Mouse (Mus musculus): Measurements from ENCODE around the gene Olfr771. TPM values are rescaled to one million over a fixed set of nuclear protein-coding genes. Genes with fewer than 3 reads are reported as not detected.

Olfr771 gene
- polyA plus RNA-seq (2012; ENCODE audit: low replicate concordance): not detected in 2 replicates

DNA sequence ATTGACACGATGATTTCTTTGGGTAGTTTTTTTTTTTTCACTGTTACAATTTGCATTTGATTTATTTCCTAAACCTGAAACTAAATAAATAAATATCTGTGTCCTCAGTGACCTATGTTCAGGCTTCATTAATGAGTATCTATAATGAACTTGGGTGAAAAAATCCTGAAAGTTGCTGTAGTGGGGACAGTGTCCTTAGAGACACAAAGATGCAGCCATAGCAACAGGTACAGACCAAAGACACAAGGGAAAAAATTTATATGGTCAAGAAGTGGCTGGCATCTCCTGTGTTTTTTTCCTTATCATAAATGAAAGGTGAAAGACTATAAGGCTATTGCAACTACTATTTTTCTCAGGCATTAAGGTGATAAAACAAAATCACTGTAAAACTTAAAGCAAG, at the start of gene Olfr771:
Olfr771 (minus strand) TSS at position 101 of the 400 bp plus-strand sequence.

DNA sequence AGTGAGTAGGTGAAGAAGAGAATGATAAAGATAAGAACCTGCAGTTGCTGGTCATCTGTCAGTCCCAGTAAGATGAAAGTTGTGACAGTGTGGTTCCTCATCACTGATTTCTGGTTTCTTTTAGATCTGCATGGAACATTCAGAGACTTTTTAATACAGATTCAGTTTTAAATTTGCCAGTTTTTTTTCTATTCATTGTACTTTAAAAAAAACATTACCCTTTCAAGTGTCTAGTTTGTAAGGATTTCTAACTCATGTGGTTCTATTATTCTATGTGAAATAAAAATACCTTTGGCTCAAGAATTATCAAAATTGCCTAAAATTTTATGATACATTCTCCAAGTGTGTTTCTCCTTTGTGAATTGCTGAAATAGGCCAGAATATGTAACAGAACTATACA, 22.8 kb upstream of the Olfr771 start, which contains the start of gene Olfr773:
Olfr773 (minus strand) TSS at position 101 of the 400 bp plus-strand sequence.

DNA sequence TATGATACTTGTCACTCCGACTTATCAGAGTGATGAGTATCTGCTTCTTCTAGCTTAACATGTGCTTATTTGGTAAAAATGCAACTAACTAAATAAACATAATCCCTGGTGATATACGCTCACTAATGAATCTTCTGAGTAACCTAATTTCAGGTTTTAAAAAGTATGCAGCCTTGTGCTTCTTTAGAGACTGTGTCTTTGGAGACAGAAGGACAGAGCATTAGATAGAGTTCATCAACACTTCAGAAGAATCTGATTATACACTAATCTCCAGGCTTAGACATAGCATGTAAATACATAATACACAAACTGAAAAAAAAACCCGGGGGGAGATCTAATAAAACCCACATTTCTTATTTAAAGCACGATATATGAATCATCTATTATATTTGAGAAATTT, 13.3 kb upstream of the Olfr771 start, which contains the start of gene Olfr772:
Olfr772 (minus strand) TSS at position 101 of the 400 bp plus-strand sequence.

DNA sequence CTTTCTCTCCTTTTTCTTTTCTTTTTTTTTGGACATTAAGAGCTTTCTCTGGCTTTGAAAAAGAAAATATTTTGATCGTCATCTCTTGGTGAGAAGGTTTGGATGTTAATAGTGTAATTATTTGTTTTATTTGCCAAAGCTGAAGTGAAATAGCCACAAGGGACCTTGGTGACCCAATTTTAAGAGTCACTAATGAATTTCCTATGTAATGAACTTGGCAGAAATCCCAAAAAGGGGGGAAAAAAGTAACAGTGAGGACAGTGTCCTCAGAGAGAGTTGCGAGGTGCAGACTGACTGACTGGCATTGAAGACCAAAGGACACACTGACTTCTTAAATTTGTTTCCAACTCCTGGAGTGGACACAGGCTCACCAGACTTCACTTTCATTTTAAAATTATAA, 25.7 kb downstream of the Olfr771 start, which contains the start of gene Olfr770:
Olfr770 (minus strand) TSS at position 101 of the 400 bp plus-strand sequence.

DNA sequence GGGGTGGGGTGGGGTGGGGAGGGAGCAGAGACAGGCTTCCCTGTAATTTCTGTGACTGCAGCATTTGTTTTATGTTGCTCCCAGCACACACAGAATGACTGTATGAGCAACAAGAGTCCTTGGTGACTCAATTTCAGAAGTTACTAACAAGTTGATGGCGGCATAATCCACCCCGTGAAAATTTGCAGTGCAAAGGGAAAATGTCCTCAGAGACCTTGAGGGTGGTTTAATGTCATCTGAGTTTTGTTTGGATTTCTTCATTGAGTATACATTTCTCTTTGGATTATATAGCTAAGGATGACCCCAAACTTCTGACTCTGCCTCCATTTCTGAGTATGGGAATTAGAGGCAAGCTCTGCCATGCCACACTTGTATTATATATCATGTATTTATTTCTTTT, 46.8 kb downstream of the Olfr771 start, which contains the start of gene Olfr769:
Olfr769 (minus strand) TSS at position 101 of the 400 bp plus-strand sequence.

Other genes with a start within 250 kb of the Olfr771 start
- 11.4 and 14.3 TPM in 2 replicates for gene Rdh5, start 241.9 kb downstream of the Olfr771 start, polyA plus RNA-seq (2012; ENCODE audit: low replicate concordance)
- gene Bloc1s1, start 240.7 kb downstream of the Olfr771 start, polyA plus RNA-seq (2012; ENCODE audit: low replicate concordance): 58.6 and 185 TPM in 2 replicates
- gene Itga7, start 230.9 kb downstream of the Olfr771 start, polyA plus RNA-seq (2012; ENCODE audit: low replicate concordance): 2.5 and 5.2 TPM in 2 replicates
- gene Mettl7b, start 203.8 kb downstream of the Olfr771 start, polyA plus RNA-seq (2012; ENCODE audit: low replicate concordance): not detected in 2 replicates
- gene Olfr9, start 175.3 kb downstream of the Olfr771 start, polyA plus RNA-seq (2012; ENCODE audit: low replicate concordance): not detected in 2 replicates
- not detected in 2 replicates for gene Olfr763, start 154.0 kb downstream of the Olfr771 start, polyA plus RNA-seq (2012; ENCODE audit: low replicate concordance)
- not detected in 2 replicates for gene Olfr764-ps1, start 124.9 kb downstream of the Olfr771 start, polyA plus RNA-seq (2012; ENCODE audit: low replicate concordance)
- not detected in 2 replicates for gene Olfr765, start 114.8 kb downstream of the Olfr771 start, polyA plus RNA-seq (2012; ENCODE audit: low replicate concordance)
- gene Olfr766-ps1, start 95.8 kb downstream of the Olfr771 start, polyA plus RNA-seq (2012; ENCODE audit: low replicate concordance): not detected in 2 replicates
- gene Olfr767, start 81.8 kb downstream of the Olfr771 start, polyA plus RNA-seq (2012; ENCODE audit: low replicate concordance): not detected in 2 replicates
- gene Olfr768, start 65.4 kb downstream of the Olfr771 start, polyA plus RNA-seq (2012; ENCODE audit: low replicate concordance): not detected in 2 replicates
- gene Olfr769, start 46.9 kb downstream of the Olfr771 start, polyA plus RNA-seq (2012; ENCODE audit: low replicate concordance): not detected in 2 replicates
- gene Olfr770, start 25.8 kb downstream of the Olfr771 start, polyA plus RNA-seq (2012; ENCODE audit: low replicate concordance): not detected in 2 replicates
- not detected in 2 replicates for gene Olfr772, start 13.2 kb upstream of the Olfr771 start, polyA plus RNA-seq (2012; ENCODE audit: low replicate concordance)
- not detected in 2 replicates for gene Olfr773, start 22.7 kb upstream of the Olfr771 start, polyA plus RNA-seq (2012; ENCODE audit: low replicate concordance)
- gene Olfr774, start 71.5 kb upstream of the Olfr771 start, polyA plus RNA-seq (2012; ENCODE audit: low replicate concordance): not detected in 2 replicates
- not detected in 2 replicates for gene Olfr775, start 83.7 kb upstream of the Olfr771 start, polyA plus RNA-seq (2012; ENCODE audit: low replicate concordance)
- gene Olfr776, start 94.4 kb upstream of the Olfr771 start, polyA plus RNA-seq (2012; ENCODE audit: low replicate concordance): not detected in 2 replicates
- not detected in 2 replicates for gene Olfr777, start 106.7 kb upstream of the Olfr771 start, polyA plus RNA-seq (2012; ENCODE audit: low replicate concordance)
- gene Olfr780, start 153.4 kb upstream of the Olfr771 start, polyA plus RNA-seq (2012; ENCODE audit: low replicate concordance): not detected in 2 replicates
- gene Olfr781, start 164.1 kb upstream of the Olfr771 start, polyA plus RNA-seq (2012; ENCODE audit: low replicate concordance): not detected in 2 replicates
- not detected in 2 replicates for gene Olfr782, start 184.1 kb upstream of the Olfr771 start, polyA plus RNA-seq (2012; ENCODE audit: low replicate concordance)
- gene Olfr784, start 219.3 kb upstream of the Olfr771 start, polyA plus RNA-seq (2012; ENCODE audit: low replicate concordance): not detected in 2 replicates
- gene Olfr785, start 240.7 kb upstream of the Olfr771 start, polyA plus RNA-seq (2012; ENCODE audit: low replicate concordance): not detected in 2 replicates